Mouse (Mus musculus) urinary bladder, adult 18-20 months (tissue): ENCODE data around the gene Prcc.
A peak's percentile ranks its signal among the peaks of the same experiment; 100 is the strongest.
"Not testable (repeated sequence)": the region's sequence is repeated elsewhere in the genome, so short reads cannot be mapped to it uniquely, and the experiment has no call there.

Experiments
- DNase-seq, 2 experiments: peaks; one replicate each; pipeline ENCODE4 v3.0.0; 2022; ENCODE audit warnings: low spot score in 2 of 2, mixed read lengths in 2 of 2

The Prcc gene

DNA sequence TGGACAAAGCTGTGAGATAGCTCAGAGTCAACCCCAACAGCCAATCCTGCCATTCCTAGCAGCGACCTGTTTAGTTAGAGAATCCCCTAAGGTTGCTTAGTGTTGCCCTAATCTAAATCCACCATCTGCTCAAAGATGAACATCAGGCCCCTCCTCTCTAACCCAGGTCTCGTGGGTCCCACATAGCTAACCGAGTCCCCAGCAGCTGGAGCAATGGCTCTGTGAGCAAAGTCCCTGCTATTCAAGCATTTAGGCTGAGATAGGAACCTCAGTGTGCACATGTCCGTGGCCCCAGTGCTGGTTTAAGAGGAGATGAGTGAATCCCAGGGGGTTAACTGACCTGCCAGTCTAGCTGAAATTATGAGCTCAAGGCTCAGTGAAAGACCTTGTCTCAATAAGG lies 39.2 kb downstream of the Prcc start:
- no peak for DNase-seq

GRCm38 (mm10) chr3:87844981-87845380 lies 40.4 kb downstream of the Prcc start:
- no peak for DNase-seq

- no peak for DNase-seq
These were observed 44.5 kb downstream of the Prcc start for GRCm38 (mm10) chr3:87840858-87841257.

DNA sequence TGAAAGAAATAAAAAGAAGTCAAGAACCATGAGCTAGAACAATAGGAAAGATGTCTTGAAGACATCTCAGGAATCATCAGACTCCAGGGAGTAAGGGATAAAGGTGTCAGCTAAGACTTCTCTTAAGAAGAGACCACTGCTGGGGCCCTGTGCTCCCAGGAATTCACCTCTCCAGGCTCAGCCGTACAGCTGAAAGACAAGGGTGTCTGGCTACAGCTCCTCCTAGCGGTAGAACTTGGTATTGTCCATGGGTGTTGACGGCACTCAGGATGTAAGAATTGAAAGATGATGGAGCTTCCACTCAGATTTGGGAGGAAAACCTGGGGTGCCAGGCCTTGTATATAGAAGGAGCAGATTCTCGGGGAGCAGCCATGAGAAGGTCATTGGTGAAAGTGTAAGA lies 46.8 kb downstream of the Prcc start:
- DNase-seq: peak; percentile 43 to 71

- DNase-seq: no peak
These were observed 51.9 kb downstream of the Prcc start for GRCm38 (mm10) chr3:87833482-87833881.

DNA sequence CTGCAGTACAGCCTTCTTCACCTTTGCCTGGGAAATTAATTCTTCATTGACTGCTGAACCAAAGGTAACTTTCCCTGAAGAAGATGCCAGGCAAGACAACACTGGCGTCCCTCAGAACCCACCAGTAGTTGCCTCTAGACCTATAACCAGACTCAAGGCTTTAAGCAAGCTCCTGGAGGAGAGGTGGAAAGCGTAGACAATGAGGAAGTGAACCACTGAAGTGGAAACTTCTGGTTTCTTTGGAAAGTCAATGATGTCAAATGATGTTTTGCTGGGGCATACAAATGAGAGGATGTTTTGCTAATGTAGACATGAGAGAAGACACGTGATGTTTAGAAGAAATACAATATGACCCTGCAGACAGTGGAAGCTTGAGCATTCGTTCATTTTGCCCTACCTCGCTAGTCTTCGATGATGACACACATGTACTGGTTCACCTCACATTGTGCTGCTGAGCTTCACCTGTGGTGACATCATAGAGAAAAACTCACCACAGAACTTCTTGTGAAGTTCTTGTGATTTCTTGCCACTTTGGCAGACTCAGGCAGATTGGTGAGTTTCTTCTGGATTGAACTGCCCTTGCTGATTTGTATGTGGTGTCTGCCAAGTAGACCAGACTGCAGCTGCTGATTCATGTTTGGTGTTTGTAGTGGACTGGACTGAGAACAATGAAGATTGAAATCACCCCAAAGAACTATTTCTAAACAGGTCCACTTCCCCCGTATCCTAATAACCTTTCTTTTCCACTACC lies 53.1 kb downstream of the Prcc start:
- DNase-seq: no peak

- no peak for DNase-seq
These were observed 56.4 kb downstream of the Prcc start for GRCm38 (mm10) chr3:87829025-87829424.

DNA sequence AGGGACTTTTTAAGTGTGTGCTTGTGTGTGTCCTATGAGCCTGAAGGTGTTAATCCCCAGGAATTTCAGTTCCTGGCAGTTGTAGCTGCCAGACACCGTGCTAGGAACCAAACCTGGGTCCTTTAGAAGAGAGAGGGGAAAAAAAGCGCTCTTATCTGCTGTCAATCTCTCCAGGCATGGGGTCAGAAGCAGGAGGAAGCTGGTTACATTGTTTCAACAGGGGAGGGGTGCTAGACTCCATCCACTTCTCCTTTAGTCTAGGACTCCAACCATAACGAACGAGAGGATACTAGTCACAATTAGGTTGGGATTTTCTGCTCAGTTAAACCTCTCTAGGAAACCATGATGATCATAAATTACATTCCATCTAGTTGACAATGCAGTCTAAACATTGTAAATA lies 57.0 kb downstream of the Prcc start:
- no peak for DNase-seq

GRCm38 (mm10) chr3:87824206-87824605 lies 61.2 kb downstream of the Prcc start, which contains the start of gene Pear1:
TSS of gene Pear1 (minus strand) at chr3:87824306.
- not testable (repeated sequence) for DNase-seq

DNA sequence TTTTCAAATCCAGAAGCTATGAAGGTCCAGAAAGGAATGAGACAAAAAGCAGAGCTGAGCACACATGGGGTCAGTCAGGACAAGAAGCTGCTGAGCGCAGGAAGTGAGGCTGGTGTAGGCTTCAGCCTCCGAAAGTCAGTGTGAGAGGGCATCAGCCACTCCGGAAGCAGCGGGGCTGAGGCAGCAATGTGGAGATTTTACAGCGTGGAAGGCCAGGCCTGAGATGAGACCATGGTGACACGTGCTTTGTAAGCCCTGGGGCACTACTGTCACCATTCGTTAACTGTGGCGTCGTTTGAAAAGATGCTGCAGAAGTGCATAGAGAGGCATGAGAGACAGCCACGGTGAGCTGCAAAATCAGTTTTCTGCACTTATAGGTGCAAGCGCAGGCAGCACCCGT lies 67.2 kb downstream of the Prcc start:
- DNase-seq: no peak

- peak; percentile 42 to 54 for DNase-seq
These were observed 68.7 kb downstream of the Prcc start for GRCm38 (mm10) chr3:87816646-87817093.

DNA sequence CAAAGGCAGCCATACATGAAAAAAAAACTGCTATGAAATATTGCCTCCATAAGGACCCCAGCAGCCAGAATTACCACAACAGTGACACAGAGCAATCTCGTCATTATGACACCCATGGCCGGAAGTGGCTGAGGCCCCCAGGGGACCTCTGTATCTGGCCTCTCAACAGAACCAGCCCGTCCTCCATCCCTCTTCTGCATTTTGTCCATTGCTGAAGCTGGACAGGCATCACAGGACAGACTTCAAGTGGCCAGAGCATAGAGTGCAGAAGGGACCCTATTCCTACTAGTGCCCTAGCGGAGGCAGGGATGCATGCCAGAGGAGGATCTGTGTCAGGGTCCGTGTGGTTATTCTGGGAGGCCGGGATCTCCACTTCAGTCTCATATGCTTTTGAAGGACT lies 69.2 kb downstream of the Prcc start:
- DNase-seq: no peak

DNA sequence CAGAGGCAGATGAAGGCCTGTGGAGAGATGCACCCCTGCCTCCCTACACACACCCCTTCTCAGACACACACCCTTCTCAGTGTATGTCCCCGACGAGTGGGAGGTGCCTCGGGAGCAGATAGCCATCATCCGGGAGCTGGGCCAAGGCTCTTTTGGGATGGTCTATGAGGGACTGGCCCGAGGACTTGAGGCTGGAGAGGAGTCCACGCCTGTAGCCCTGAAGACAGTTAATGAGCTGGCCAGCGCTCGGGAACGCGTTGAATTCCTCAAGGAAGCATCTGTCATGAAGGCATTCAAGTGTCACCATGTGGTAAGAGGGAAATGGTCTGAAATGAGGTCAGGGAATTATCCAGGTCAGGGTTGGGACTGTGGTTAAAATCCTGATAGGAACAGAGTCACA lies 72.5 kb downstream of the Prcc start:
- no peak for DNase-seq

DNA sequence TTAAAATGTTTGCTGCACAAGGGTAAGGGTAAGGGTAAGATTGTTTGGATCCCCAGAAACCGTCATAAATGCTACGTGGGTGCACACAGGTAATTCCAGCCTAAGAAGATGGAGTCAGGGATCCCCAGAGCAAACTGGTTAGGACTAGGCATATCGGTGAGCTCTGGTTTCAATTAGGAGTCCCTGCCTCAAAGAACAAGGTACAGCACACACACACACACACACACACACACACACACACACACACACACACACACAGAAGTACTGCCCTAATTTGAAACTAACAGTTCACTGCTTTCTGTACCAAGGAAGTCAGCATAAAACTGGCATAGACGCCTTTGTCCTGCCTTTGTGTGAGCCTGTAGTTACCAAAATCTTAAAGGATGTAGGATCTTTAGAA lies 73.0 kb downstream of the Prcc start:
- DNase-seq: no peak

- DNase-seq: no peak
These were observed 74.1 kb downstream of the Prcc start for GRCm38 (mm10) chr3:87811297-87811696.

DNA sequence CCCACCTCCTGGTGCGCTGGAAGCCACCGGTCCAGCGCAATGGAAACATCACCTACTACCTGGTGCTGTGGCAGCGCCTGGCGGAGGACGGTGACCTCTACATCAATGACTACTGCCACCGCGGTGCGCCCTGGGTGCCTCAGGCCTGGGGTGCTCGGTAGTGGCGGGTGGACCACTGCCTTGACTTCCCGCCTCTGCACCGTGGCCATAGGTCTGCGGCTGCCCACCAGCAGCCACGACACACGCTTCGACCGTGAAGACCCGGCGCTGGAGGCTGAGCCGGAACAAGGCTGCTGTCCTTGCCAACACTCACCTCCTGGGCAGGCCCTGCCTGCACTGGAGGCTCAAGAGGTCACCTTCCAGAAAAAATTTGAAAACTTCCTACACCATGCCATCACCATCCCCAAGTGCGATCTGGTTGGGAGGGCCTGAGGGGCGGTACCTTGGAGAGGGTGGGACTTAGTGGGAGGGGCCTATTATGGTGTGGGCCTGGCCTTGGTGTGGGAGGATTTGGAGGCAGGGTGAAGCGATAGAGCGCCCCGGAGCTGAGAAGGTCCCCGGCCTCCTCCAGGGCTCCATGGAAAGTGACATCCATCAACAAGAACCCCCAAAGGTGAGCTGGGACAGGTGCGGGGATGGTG lies 76.0 kb downstream of the Prcc start:
- no peak for DNase-seq
